Mouse (Mus musculus): ENCODE results near the gene Gpd1. TPM values are rescaled to one million over a fixed set of nuclear protein-coding genes. Genes with fewer than 3 reads are reported as not detected.

Gene Gpd1
- total RNA-seq (2021): 639 and 861 TPM in 2 replicates
- long read RNA-seq, transcript Gpd1-201 (8 exons, 2,861 nt): major isoform, 685 of 1,216 reads
- long read RNA-seq, partial matches to known transcripts: 518 of 1,216 reads
- long read RNA-seq, other reads (novel, unspliced or antisense): 13 of 1,216 reads

DNA sequence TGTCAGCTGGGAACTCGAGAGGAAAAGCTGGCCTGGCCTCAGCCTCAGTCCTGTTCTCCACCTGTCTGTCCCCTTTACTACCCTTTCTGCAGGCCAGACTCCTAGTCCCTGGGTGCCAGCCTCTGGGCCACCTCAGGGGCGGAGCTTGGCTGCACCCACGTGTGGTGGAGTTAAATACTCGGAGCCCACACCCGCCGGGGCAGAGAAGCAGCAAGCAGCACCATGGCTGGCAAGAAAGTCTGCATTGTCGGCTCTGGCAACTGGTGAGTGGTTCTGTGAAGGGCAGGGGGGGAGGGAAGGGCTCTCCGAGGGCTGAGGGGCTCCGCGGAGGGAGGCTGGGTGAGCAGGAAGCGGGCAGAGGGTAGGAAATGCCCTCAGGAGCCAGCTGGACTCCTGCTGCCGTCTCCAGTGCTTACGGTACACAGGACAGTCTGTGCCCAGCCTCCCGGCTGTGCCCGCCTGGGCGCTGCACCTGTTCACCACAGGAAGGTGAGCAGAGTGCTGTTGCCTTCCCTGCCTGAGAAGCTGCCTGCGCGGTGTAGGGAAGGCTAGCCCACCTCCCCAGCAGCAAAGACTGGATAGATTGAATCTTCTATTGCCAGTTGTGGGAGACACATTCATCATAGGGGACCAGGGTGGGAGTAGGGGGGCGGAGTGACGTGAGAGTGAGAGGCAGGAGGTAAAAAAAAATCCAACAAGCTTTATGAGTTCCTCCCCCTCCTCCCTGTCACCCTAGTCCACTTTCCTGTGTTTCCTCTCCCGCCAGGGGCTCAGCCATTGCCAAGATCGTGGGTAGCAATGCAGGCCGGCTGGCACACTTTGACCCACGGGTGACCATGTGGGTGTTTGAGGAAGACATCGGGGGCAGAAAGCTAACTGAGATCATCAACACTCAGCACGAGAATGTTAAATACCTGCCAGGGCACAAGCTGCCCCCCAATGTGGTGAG, at the start of gene Gpd1:
Gene Gpd1 (plus strand): TSS at position 130 of the 949 bp plus-strand sequence.
- peak; percentile 79 for DNase-seq

DNA sequence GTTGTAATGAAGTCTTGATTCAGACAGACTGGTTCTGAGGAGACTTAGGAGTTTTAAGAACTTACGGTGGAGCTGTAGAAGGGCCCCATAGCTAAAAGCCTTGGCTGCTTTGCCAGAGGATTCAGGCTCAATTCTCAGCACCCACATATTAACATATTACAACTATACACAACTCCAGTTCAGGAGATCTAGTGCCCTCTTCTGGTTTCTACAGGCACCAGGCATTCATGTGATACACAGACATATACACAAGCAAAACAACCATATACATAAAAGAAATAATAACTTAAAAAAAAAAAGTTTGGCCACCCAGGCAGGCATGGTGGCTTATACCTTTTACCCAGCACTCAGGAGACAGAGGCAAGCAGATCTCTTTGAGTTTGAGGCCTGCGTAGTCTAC, 49.8 kb upstream of the Gpd1 start:
- no peak for DNase-seq

- peak; percentile 75 for DNase-seq
Measured at GRCm38 (mm10) chr15:99668881-99669280, 48.4 kb upstream of the Gpd1 start.

DNA sequence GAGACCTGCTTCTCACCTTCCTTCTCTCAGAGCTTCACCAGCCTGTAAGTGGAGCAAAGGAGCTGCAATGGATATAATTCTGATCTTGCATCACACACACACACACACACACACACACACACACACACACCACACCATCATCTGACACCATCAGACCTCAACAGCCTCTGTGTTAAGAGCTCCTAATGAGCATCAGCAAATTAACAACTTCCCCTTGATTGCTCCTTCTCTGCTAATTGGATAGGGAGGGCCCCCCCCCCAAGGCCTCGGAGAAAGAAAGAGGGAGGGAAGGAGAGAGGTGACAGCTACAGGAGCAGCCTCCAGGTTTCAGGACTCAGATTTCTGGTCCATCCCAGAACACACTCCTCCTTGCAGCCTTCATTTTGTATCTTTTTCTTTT, 47.9 kb upstream of the Gpd1 start:
- no peak for DNase-seq

GRCm38 (mm10) chr15:99670154-99670821, 47.0 kb upstream of the Gpd1 start, which contains the start of gene Asic1:
Asic1 (plus strand) TSS chr15:99670368.
- peak; percentile 80 for DNase-seq

GRCm38 (mm10) chr15:99670964-99671670, 46.2 kb upstream of the Gpd1 start:
- DNase-seq: no peak

GRCm38 (mm10) chr15:99671783-99672182, 45.5 kb upstream of the Gpd1 start:
- DNase-seq: no peak

GRCm38 (mm10) chr15:99674866-99675265, 42.4 kb upstream of the Gpd1 start:
- no peak for DNase-seq

- DNase-seq: no peak
Measured at GRCm38 (mm10) chr15:99677089-99677488, 40.2 kb upstream of the Gpd1 start.

DNA sequence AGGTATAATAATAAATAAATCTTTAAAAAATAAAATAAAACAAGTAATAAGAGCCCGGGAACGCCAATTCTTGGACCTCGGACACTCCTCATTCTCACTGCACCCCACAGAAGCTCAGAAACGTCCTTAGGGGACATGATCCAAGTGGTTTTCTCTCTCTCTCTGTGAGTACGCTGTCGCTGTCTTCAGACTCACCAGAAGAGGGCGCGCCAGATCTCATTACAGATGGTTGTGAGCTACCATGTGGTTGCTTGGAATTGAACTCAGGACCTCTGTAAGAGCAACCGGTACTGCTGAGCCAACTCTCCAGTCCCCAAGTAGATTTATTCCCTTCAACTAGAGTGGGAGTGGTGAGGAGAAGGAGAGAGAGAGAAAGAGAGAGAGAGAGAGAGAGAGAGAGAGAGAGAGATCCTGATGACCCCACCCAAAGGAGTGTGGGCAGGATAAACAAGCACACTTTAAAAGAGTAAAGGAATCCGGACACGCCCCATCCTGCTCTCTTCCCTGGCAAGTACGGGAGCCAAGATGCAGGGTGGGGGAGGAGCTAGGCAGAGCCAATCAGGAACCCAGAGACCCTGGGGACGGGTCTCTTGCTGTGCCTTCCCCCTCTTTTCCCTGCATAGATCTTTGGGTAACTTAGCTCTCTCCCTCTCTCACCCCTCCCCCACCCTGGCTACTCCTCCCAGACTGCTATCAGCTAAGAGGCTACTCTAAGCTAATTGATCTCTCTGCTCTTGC, 39.1 kb upstream of the Gpd1 start:
- DNase-seq: peak; percentile 63

DNA sequence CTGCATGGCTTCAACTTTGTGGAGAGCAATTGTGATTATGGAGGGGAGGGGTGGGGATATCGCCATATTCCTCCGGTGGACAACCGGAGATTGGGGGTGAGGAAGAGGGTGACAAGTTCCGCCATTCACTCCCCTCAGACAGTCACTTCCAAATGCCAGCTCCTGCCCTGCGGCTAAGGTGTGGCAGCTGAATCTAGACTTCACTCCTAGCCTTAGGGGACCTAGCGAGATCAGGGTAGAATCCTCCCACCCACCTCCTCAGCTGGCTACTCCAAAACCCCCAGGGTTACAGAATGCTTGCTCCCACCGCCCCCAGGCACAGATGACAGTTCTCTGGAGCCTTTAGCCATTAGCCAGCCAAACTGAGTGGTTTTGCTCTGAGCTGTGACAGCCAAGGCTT, 38.3 kb upstream of the Gpd1 start:
- no peak for DNase-seq

DNA sequence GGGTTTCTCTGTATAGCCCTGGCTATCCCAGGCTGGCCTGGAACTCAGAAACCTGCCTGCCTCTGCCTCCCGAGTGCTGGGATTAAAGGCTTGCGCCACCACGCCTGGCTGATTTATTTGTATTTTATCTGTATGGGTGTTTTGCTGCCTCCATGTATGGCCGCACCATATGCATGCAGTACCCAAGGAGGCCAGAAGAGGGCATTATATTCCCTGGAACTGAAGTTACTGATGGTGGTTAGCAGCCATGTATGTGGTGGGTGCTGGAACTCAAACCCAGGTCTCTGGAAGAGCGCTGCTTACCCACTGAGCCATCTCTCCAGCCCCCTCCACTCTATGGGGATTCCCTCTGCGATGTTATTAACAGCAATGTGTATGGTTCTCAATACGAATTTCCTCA, 34.4 kb upstream of the Gpd1 start:
- DNase-seq: no peak

GRCm38 (mm10) chr15:99684156-99684555, 33.2 kb upstream of the Gpd1 start:
- DNase-seq: no peak

GRCm38 (mm10) chr15:99688712-99689111, 28.6 kb upstream of the Gpd1 start:
- peak; percentile 48 for DNase-seq

DNA sequence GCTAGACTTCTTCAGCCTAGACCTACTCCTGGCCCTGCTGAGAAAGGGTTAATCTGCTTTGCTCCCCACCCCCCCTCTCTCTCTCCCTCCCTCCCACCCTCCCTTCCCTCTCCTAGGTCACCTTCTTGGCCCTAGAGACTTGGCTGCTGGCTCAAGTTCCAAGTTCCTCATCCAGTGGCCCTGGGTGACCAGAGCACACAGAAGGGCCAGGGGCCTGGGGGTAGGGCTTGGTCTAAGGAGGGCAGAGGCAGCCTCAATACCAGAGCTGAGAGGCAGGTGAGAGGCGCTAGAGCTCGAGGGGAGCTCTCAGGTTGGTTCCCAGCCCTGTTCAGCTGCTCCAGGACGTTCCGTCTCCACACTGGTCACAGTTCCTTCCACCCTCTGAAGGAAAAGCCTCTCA, 26.4 kb upstream of the Gpd1 start:
- DNase-seq: no peak

GRCm38 (mm10) chr15:99691976-99692375, 25.3 kb upstream of the Gpd1 start:
- no peak for DNase-seq

DNA sequence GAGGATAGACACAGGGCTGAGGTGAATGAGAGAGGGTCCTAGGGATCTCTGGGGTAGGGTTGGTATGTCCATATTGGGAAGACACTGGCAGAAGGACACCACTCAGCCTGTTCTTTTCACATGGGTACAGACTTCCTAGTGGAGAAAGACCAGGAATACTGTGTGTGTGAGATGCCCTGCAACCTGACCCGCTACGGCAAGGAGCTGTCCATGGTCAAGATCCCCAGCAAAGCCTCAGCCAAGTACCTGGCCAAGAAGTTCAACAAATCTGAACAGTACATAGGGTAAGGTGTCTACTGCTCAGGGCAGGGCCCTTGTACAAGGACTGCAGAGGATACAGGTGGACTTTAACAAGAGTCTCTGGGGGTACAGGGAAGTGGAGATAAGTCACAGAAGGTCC, 20.0 kb upstream of the Gpd1 start:
- no peak for DNase-seq

GRCm38 (mm10) chr15:99698533-99699085, 18.7 kb upstream of the Gpd1 start:
- no peak for DNase-seq

GRCm38 (mm10) chr15:99699715-99700114, 17.6 kb upstream of the Gpd1 start:
- DNase-seq: no peak

- no peak for DNase-seq
Measured at GRCm38 (mm10) chr15:99700219-99701106, 16.9 kb upstream of the Gpd1 start.
